In the genomic region with DNA sequence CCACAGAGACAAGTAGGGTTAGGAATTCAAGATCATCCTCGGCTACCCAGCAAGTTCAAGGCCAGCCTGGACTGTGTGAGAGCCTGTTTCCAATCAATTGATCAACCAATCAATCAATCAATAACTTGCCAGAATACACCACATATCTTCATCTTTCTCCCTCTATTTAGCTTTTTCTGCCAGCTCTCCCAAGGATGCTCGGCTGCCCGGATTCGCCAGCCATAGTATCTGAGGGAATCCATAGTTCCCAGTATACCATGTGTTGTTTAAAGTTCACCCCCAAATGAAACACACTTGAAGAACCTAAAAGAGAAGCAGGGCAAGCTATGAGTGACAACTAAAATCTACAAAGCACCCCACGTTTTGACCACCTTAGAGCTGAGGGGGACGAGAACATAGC, we compare ENCODE assay signal across 28 mouse cellular contexts.
"Had no signal": no experiment of that assay in that cellular context is flagged by ENCODE, and none has a peak within 500 bp of the region (broad histone marks: within the 10 kb centered on the region; RNA-seq: fewer than 3 reads in every experiment).

No protein-coding gene starts in this region.

- H3K4me3 ChIP-seq: embryonic facial prominence, embryonic 10.5 days; embryonic facial prominence, embryonic 12.5 days; embryonic facial prominence, embryonic 13.5 days; embryonic facial prominence, embryonic 15.5 days; erythroblast, embryonic 14.5 days; forebrain, embryonic 10.5 days; forebrain, embryonic 12.5 days; forebrain, embryonic 13.5 days; forebrain, embryonic 15.5 days; gastrocnemius, adult 2 months; heart, adult 2 months had no signal

- H3K27me3 ChIP-seq: embryonic facial prominence, embryonic 12.5 days; embryonic facial prominence, embryonic 13.5 days; embryonic facial prominence, embryonic 15.5 days; forebrain, embryonic 12.5 days; forebrain, embryonic 13.5 days; forebrain, embryonic 15.5 days had no signal

- H3K4me1 ChIP-seq: embryonic facial prominence, embryonic 13.5 days; embryonic facial prominence, embryonic 15.5 days; forebrain, embryonic 15.5 days had no signal

- H3K36me3 ChIP-seq: embryonic facial prominence, embryonic 10.5 days; embryonic facial prominence, embryonic 12.5 days; embryonic facial prominence, embryonic 13.5 days; embryonic facial prominence, embryonic 15.5 days; forebrain, embryonic 10.5 days; forebrain, embryonic 12.5 days; forebrain, embryonic 15.5 days had no signal

- H3K27ac ChIP-seq: embryonic facial prominence, embryonic 10.5 days; embryonic facial prominence, embryonic 12.5 days; embryonic facial prominence, embryonic 13.5 days; embryonic facial prominence, embryonic 15.5 days; forebrain, embryonic 10.5 days; forebrain, embryonic 12.5 days; forebrain, embryonic 13.5 days; forebrain, embryonic 15.5 days; gastrocnemius, adult 2 months; heart, adult 2 months had no signal

- ATAC-seq: forebrain, embryonic 13.5 days; forebrain, embryonic 14.5 days; forebrain, embryonic 15.5 days; forebrain, embryonic 16.5 days; forebrain, postnatal 0 days had no signal

- H3K4me2 ChIP-seq: embryonic facial prominence, embryonic 12.5 days; embryonic facial prominence, embryonic 13.5 days; embryonic facial prominence, embryonic 15.5 days; forebrain, embryonic 12.5 days; forebrain, embryonic 13.5 days; forebrain, embryonic 15.5 days had no signal

- H3K9me3 ChIP-seq: embryonic facial prominence, embryonic 10.5 days; embryonic facial prominence, embryonic 12.5 days; embryonic facial prominence, embryonic 13.5 days; embryonic facial prominence, embryonic 15.5 days; forebrain, embryonic 10.5 days; forebrain, embryonic 12.5 days; forebrain, embryonic 13.5 days; forebrain, embryonic 15.5 days had no signal

- H3K9ac ChIP-seq: embryonic facial prominence, embryonic 12.5 days; embryonic facial prominence, embryonic 13.5 days; embryonic facial prominence, embryonic 15.5 days; forebrain, embryonic 12.5 days; forebrain, embryonic 13.5 days; forebrain, embryonic 15.5 days; forebrain, postnatal 0 days had no signal

- DNase-seq: cerebellum, adult 2 months; cerebellum, adult 8-10 months; cerebellum, adult 9-10 months; cerebellum, adult 9-11 months; cerebellum, postnatal 10 days; cerebellum, postnatal 14 days; cerebellum, postnatal 25 days; cerebellum, postnatal 36 days; embryo, embryonic 11 days; forebrain, postnatal 0 days; gastrocnemius, adult 2 months; gastrocnemius, postnatal 10 days; gastrocnemius, postnatal 14 days; gastrocnemius, postnatal 25 days; gastrocnemius, postnatal 36 days; heart, adult 18-20 months; heart, adult 2 months had no signal
